Mouse (Mus musculus): Measurements from ENCODE around the gene Slc29a1.
A peak's percentile ranks its signal among the peaks of the same experiment; 100 is the strongest.

Gene Slc29a1

GRCm38 (mm10) chr17:45588370-45588769 lies 11.0 kb downstream of the Slc29a1 start:
- DNase-seq = no peak

DNA sequence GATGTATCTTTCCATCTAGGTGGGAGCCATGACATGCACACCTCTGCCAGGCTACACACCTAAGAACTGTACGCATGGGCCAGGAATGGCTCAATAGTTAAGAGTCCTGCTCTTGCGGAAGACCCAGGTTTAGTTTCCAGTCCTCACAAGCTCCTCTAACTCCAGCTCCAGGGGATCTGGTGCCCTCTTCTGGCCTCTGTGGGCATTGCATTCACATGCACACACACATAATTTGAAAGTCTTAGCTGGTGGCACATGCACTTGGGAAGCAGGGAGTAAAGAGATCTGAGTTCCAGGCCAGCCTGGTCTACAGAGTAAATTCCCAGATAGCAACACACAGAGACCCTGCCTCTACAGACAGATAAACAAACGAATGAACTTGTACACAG lies 13.0 kb downstream of the Slc29a1 start:
- DNase-seq = peak in 1 of 2 experiments; percentile 50

GRCm38 (mm10) chr17:45585725-45586448 lies 13.5 kb downstream of the Slc29a1 start:
- no peak for DNase-seq

DNA sequence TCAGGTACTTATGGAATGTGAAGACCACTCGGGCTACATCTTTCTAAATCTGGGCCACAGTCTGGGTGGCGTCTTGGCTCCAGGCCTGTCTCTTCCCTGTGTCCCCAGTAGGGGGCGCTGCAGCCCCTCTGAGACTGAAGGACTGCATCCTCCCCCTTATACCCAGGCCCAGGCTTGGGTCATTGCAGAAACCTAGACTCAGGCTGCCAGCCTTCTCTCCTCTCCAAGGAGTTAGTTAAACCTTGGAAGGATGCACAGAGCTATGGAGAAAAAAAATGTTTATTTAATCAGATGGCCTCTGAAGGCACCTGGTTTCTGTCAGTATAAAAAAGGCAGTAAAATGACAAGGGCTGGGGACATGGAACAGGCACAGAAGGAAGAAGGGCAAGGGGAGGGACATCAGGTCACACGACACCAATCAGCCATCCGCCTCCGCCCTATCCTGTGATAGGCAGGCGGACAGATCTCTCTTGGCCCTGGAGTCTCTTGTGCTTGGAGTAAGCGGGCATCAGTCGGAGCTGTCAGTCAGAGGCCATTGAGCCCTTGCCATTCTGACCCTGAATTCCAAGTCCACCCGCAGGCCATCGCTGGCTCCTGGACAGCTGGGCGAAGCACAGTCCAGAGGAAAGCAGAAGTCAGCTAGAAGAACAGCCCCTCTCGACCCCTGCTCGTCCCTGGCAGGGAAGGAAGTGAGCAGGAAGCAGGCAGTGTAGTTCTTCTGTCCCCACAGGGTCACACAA lies 14.3 kb downstream of the Slc29a1 start:
- peak; percentile 80 to 86 for DNase-seq

GRCm38 (mm10) chr17:45584096-45584896 lies 15.1 kb downstream of the Slc29a1 start:
- peak; percentile 92 to 93 for DNase-seq

GRCm38 (mm10) chr17:45582715-45583355 lies 16.6 kb downstream of the Slc29a1 start:
- DNase-seq = peak in 1 of 2 experiments; percentile 56

DNA sequence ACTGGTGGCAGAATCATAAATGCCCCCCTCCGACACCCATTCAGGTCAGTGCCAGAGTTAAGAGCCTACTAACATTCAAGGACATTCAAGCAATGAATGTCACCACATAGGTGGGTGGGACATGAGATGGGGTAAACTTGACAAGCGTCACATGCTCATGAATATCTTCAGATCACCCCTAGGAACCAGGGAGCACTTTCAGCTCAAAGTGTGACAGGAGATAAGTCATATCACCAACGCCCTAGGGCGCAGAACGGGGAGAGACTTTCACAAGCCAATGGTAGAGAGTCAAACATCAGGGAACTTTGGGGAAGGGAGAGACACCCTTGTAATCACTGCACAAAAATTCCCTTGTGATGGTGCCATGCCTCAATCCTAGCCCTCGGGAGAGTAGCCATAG lies 17.2 kb downstream of the Slc29a1 start:
- DNase-seq = no peak

DNA sequence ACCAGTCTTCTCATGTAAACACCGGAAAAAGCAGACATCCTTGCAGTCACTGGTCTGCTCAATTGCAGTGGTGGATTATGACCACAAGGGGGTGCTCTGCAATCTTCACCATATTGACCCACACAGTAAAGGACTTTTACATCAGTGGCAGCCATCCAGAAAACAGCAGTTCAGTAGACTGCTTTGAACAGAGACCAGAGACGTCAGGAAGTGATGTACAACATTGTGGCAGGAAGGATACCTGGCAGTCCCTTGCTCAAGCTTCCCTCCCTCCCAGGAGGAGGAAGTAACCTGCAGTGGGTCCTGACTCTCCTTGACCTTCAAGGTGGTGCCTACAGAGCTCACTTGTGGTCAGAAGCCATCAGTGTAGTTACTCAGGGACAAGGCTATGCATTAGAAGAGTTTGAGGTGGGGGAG lies 17.8 kb downstream of the Slc29a1 start:
- DNase-seq = peak; percentile 77 to 82

DNA sequence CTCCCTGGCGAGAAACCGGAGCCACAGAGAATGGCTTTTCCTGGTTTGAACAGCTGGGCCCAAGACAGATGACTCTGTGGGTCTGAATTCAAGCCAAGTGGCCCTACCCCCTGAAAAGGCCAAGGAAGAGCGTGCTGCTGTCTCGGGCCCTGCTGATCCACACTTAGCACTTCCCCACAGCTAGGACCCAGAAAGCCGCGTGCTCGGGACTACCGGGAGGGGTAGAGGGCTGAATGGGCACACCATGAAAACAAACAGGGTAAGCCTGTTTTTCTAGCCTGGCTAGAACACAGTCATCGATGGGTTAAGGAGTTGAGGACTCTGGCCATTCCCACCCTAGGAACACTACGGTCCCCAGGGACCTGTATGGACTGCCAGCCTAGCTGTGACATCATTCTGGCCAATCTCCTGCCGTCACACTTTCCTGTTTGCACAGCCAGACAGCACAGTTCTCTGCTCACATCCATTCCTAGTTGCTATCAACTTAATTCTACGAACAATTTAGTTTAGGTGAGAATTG lies 18.4 kb downstream of the Slc29a1 start:
- peak; percentile 65 to 74 for DNase-seq

DNA sequence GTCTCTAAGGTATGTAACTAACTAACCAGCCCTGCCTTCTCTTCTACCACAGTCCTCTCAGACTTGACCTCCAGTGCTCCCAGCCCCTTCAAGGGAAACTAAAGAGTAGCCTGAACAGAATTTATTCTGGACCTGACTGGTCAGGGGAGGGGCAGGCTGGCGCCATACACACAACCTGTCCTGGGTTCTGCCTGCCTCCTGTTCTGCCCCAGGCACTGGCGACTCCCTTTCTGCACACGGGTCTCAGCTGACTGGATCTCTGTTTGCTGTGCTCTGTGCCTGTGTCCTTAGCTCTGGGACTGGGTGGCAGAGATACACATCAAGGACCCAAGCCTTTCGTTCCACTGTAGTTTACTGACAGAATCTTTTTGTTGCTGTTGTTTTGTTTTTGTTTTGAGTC lies 19.9 kb downstream of the Slc29a1 start:
- DNase-seq = peak; percentile 66 to 74

- peak in 1 of 2 experiments; percentile 45 for DNase-seq
Measured at GRCm38 (mm10) chr17:45578843-45579242, 20.6 kb downstream of the Slc29a1 start.

DNA sequence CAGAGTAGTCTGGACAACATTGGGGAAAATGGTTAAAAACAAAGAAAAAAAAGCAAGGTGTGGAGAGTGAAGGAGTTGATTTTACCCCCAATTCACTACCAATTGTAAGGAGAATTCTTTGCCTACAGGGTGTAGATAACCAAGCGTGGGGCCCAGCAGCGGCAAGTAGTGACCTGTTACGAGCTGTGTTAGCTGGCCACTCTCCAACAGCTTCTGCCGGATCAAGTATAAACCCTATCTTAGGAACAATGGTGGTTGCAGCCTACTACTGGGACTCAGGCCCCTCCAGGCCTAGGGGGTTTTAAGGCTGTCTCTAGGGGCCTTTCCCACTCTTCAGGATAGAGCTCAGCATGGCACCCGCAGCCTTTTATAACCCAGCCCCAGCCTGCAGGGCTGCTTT lies 21.2 kb downstream of the Slc29a1 start:
- DNase-seq = no peak

DNA sequence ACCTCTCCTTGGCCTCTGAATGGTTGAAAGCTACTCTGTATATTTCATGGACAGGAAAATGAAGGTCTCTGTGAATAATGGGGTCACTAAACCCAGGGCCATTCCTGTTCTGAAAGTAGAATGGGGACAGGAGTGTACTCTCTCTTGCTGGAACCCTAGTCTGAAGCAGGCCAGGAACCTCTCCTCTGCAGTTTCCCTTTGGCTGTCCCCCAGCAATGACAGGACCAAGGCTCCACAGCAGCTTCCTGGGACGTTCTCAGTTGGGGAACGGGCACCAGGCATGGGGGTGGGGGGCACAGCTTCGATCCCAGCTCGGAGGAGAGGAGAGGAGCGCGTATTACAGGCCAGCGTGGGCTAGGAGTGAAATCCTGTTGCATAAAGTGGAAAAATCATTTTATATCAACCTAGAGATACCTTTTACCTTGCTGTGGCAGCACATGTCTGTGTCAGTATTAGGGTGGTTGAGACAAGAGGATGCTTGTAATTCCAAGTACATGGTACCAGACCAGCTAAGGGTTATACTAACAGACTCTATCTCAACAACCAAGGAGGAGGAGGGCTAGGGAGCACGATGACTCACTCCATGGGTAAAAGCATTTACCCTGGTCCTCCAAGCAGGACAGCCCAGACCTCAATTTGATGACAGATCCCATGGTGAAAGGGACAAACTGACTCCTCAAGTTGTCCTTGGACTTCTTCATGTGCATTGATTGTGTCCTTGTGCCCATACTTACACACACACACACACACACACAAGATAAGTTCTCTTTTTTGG lies 24.1 kb downstream of the Slc29a1 start:
- DNase-seq = no peak

GRCm38 (mm10) chr17:45574129-45574761 lies 25.2 kb downstream of the Slc29a1 start:
- peak; percentile 67 to 73 for DNase-seq

DNA sequence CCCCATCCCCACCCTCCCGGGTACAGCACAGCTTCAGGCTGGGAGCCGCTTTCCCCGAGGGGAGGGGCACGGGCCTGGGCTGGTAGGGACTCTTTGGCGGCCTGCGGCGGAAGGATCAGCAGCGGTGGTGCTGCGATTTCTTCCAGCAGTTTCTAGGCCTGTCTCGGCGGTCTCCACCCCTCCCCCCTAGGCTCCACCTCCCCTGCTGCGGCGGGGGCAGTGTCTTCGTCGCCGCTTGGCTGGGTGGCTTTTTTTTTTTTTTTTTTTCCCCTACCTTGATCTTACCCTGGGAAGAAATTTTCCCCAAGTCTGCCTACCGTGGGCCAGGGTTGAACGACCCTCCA lies 25.7 kb downstream of the Slc29a1 start:
- DNase-seq = peak; percentile 99

- peak; percentile 99 for DNase-seq
Measured at GRCm38 (mm10) chr17:45573087-45573779, 26.2 kb downstream of the Slc29a1 start, which contains the start of gene Hsp90ab1. Gene Hsp90ab1, minus strand, starts transcription at chr17:45573271.

- DNase-seq = peak; percentile 82 to 87
Measured at GRCm38 (mm10) chr17:45572103-45573086, 27.0 kb downstream of the Slc29a1 start.

GRCm38 (mm10) chr17:45569999-45570398 lies 29.4 kb downstream of the Slc29a1 start:
- no peak for DNase-seq

- DNase-seq = no peak
Measured at GRCm38 (mm10) chr17:45568990-45569389, 30.4 kb downstream of the Slc29a1 start.
